Mouse (Mus musculus) ovary, adult 10 weeks (tissue): Measurements from ENCODE around the gene Hbb-bh1. TPM values are rescaled to one million over a fixed set of nuclear protein-coding genes. Genes with fewer than 3 reads are reported as not detected.

Experiments
- polyA plus RNA-seq: library from polyadenylated mRNA; stranded (reverse); fragments of 350-450 nt; fragmentation: Illumina TruSeq; extraction: RNeasy Lipid Tissue Mini Kit (QIAGEN cat#74804); gene quantifications from one replicate; pipeline ENCODE4 v1.2.3, GENCODE M21; 2014

Hbb-bh1 gene
- not detected for polyA plus RNA-seq

GRCm38 (mm10) chr7:103843034-103843433, at the start of gene Hbb-bh1:
Gene Hbb-bh1 (minus strand): TSS chr7:103843164.

GRCm38 (mm10) chr7:103886152-103886551, 43.2 kb upstream of the Hbb-bh1 start, which contains the start of gene Olfr66:
Gene Olfr66 (minus strand): TSS chr7:103886252.

GRCm38 (mm10) chr7:103853090-103853489, 10.1 kb upstream of the Hbb-bh1 start, which contains the start of gene Hbb-y:
Gene Hbb-y (minus strand): TSS chr7:103853216.

GRCm38 (mm10) chr7:103840268-103840667, 2.7 kb downstream of the Hbb-bh1 start, which contains the start of gene Hbb-bh2:
Gene Hbb-bh2 (minus strand): TSS chr7:103840520.

GRCm38 (mm10) chr7:103827808-103828207, 15.2 kb downstream of the Hbb-bh1 start, which contains the start of gene Hbb-bs:
Gene Hbb-bs (minus strand): TSS chr7:103828096.

GRCm38 (mm10) chr7:103813766-103814165, 29.2 kb downstream of the Hbb-bh1 start, which contains the start of gene Hbb-bt:
Gene Hbb-bt (minus strand): TSS chr7:103813996.

GRCm38 (mm10) chr7:103791721-103792120, 51.2 kb downstream of the Hbb-bh1 start, which contains the start of gene Olfr67:
Gene Olfr67 (minus strand): TSS chr7:103791821.

Other genes starting within 250 kb of the Hbb-bh1 start
- not detected for gene Olfr619, start 242.6 kb downstream of the Hbb-bh1 start, polyA plus RNA-seq
- gene Olfr620, start 230.6 kb downstream of the Hbb-bh1 start, polyA plus RNA-seq = not detected
- gene Olfr622, start 200.5 kb downstream of the Hbb-bh1 start, polyA plus RNA-seq = not detected
- not detected for gene Olfr623, start 179.5 kb downstream of the Hbb-bh1 start, polyA plus RNA-seq
- gene Olfr624, start 172.0 kb downstream of the Hbb-bh1 start, polyA plus RNA-seq = 0.63 TPM
- gene Olfr625-ps1, start 160.4 kb downstream of the Hbb-bh1 start, polyA plus RNA-seq = not detected
- not detected for gene Olfr243, start 128.5 kb downstream of the Hbb-bh1 start, polyA plus RNA-seq
- gene Olfr628, start 112.8 kb downstream of the Hbb-bh1 start, polyA plus RNA-seq = not detected
- not detected for gene Olfr629, start 98.2 kb downstream of the Hbb-bh1 start, polyA plus RNA-seq
- gene Olfr630, start 85.8 kb downstream of the Hbb-bh1 start, polyA plus RNA-seq = not detected
- gene Olfr69, start 71.6 kb downstream of the Hbb-bh1 start, polyA plus RNA-seq = not detected
- not detected for gene Olfr68, start 63.5 kb downstream of the Hbb-bh1 start, polyA plus RNA-seq
- gene Olfr67, start 51.3 kb downstream of the Hbb-bh1 start, polyA plus RNA-seq = not detected
- gene Hbb-bt, start 29.2 kb downstream of the Hbb-bh1 start, polyA plus RNA-seq = 2.9 TPM
- 54.8 TPM for gene Hbb-bs, start 15.1 kb downstream of the Hbb-bh1 start, polyA plus RNA-seq
- gene Hbb-bh2, start 2.6 kb downstream of the Hbb-bh1 start, polyA plus RNA-seq = not detected
- gene Hbb-y, start 10.1 kb upstream of the Hbb-bh1 start, polyA plus RNA-seq = not detected
- gene Olfr66, start 43.1 kb upstream of the Hbb-bh1 start, polyA plus RNA-seq = not detected
- gene Olfr64, start 51.3 kb upstream of the Hbb-bh1 start, polyA plus RNA-seq = not detected
- not detected for gene Olfr65, start 60.3 kb upstream of the Hbb-bh1 start, polyA plus RNA-seq
- gene Olfr631, start 85.7 kb upstream of the Hbb-bh1 start, polyA plus RNA-seq = not detected
- not detected for gene Olfr632, start 91.2 kb upstream of the Hbb-bh1 start, polyA plus RNA-seq
- gene Olfr633, start 101.3 kb upstream of the Hbb-bh1 start, polyA plus RNA-seq = not detected
- not detected for gene Olfr635, start 128.0 kb upstream of the Hbb-bh1 start, polyA plus RNA-seq
- gene Olfr638, start 155.6 kb upstream of the Hbb-bh1 start, polyA plus RNA-seq = not detected
- gene Olfr639, start 174.1 kb upstream of the Hbb-bh1 start, polyA plus RNA-seq = not detected
- not detected for gene Olfr640, start 182.4 kb upstream of the Hbb-bh1 start, polyA plus RNA-seq
- not detected for gene Olfr641, start 192.3 kb upstream of the Hbb-bh1 start, polyA plus RNA-seq
- not detected for gene Olfr642, start 209.5 kb upstream of the Hbb-bh1 start, polyA plus RNA-seq
- not detected for gene 4930516K23Rik, start 218.3 kb upstream of the Hbb-bh1 start, polyA plus RNA-seq
- gene Olfr644, start 228.7 kb upstream of the Hbb-bh1 start, polyA plus RNA-seq = not detected
- gene Olfr645, start 242.3 kb upstream of the Hbb-bh1 start, polyA plus RNA-seq = not detected